Mouse (Mus musculus): ENCODE data around the gene Mettl7b. TPM values are rescaled to one million over a fixed set of nuclear protein-coding genes. Genes with fewer than 3 reads are reported as not detected.

Mettl7b gene
- polyA plus RNA-seq, 1 experiment from 2014 or later = 2.4 TPM

DNA sequence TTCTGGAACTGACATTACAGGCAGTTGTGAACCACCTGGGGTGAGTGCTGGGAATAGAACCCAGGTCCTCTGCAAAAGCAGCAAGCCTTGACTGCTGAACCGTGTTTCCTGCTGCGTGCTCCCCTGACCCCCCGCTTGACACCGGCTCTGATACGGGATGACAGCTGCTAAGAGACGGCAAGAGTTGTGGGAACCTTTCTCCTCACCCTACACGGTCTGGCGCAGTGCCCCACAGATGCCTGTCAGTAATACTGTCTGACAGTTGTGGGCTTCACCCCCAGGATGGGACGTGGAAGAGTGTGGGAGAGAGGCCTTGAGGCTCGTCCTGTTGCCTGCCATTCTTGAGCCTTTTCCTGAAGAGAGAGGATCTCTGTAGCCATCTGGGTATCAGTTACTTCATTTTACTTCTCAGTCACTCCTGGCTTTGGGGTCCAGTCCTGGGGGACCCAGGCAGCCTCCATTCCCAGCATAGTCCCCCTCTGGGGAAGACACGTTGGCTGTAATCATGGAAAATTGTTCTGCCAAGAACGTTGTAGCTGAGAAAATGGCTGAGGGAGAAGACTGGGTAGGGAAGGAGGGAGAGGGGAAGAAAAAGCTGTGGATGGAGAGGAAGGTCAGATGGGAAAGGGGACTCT, 22.9 kb downstream of the Mettl7b start:
- Histone ChIP-seq H3K9ac (ENCODE audit: low read length) (no peak overlapping the region), H3K4me1 (replicated peaks; ENCODE audit: control insufficient read depth, insufficient read depth, low read length) (no peaks in the 10 kb centered on the region), H3K4me3 (ENCODE audit: low read depth, low read length) (no peak overlapping the region), H3K27ac (ENCODE audit: low read depth) (no peak overlapping the region), H3K36me3 (ENCODE audit: control insufficient read depth, insufficient read depth, low read length) (no peaks in the 10 kb centered on the region), H3K27me3 (replicated peaks; ENCODE audit: control insufficient read depth, insufficient read depth, low read length) (peaks cover 35% of the 10 kb centered on the region), H3K4me2 (ENCODE audit: low read length) (no peak overlapping the region), H3K9me3 (ENCODE audit: control insufficient read depth, low read length) (no peaks in the 10 kb centered on the region)
- DNase-seq (ENCODE audit: low spot score) = no peak
- WGBS = 70% methylated on average over 12 of the region's 12 CpGs
- no peak for ATAC-seq (replicated peaks; ENCODE audit: low FRiP score, low TSS enrichment, low read depth)

DNA sequence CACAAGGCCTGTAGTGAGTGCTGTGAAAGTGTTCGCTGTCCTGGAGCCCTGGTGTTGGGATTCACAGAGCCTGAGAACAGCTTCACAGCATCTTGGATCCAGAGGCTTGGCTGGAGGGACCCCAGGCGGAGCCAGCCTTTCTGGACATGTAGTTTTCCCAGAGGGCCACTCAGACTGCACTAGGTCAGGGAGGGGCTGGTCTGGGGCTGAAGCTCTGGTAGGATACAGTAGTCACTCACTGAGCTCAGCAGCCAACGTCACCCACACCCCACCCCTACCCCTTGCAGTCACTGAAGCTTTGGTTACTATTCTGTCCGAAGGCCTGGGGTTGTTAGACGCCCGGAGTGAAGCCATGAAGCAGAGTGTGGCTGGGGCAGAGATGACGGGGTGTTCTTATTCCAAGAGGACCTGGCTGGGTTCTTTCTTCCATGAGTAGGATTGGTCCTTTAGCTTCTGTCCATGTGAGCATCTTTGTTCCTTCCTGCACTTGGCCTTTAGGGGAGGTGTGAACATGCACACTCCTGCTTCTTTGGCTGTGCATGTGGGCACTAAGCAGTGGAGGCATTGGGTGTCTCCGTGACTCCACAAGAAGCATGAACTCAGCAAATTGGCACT, 24.9 kb downstream of the Mettl7b start:
- peaks cover 55% of the 10 kb centered on the region for H3K27me3 ChIP-seq (replicated peaks; ENCODE audit: control insufficient read depth, insufficient read depth, low read length)
- H3K36me3 ChIP-seq (ENCODE audit: control insufficient read depth, insufficient read depth, low read length) = no peaks in the 10 kb centered on the region
- no peaks in the 10 kb centered on the region for H3K9me3 ChIP-seq (ENCODE audit: control insufficient read depth, low read length)
- 73% methylated on average over 8 of the region's 8 CpGs for WGBS
- H3K4me3 ChIP-seq (ENCODE audit: low read depth, low read length) = no peak overlapping the region
- no peaks in the 10 kb centered on the region for H3K4me1 ChIP-seq (replicated peaks; ENCODE audit: control insufficient read depth, insufficient read depth, low read length)
- H3K9ac ChIP-seq (ENCODE audit: low read length) = no peak overlapping the region
- H3K27ac ChIP-seq (ENCODE audit: low read depth) = no peak overlapping the region
- no peak for ATAC-seq (replicated peaks; ENCODE audit: low FRiP score, low TSS enrichment, low read depth)
- DNase-seq (ENCODE audit: low spot score) = no peak
- no peak overlapping the region for H3K4me2 ChIP-seq (ENCODE audit: low read length)

DNA sequence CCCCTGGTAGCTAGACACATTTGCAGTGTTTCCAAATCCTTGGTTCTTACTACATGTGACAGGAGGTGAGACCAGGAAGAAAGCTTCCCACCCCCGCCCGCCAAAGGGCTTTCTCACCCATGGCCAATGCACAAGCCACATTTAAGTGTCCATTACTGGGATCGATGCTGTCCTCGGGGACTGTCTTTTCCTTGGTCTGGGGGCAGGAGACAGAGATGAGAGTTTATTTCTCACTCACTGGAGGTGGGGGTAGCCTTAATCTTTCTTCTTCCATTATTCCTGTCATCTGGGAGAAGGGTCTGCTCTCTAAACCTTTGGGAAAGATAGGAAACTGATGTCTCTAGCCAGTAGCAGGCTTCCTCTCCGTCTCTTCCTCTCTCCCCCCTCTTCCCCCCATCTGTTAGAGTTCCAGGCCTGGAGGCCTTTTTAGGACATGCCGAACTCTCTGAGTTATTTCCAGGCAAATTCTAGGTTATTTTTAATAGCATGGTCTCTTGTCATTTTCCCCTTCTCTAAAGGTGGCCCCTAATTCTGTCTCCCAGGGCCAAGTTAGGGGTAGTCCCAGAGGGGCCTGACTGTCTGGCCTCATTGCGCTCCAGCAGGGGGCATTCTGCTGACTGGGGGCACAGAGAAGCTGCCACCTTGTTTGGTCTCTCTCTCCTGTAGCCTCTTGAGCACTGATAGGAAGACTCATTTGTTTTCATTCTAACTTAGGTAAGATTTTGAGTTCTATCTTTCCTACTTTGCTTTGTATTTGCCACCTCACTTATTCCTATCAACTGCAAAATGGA, 25.6 kb downstream of the Mettl7b start:
- H3K4me2 ChIP-seq (ENCODE audit: low read length) = no peak overlapping the region
- H3K27ac ChIP-seq (ENCODE audit: low read depth) = no peak overlapping the region
- no peaks in the 10 kb centered on the region for H3K36me3 ChIP-seq (ENCODE audit: control insufficient read depth, insufficient read depth, low read length)
- ATAC-seq (replicated peaks; ENCODE audit: low FRiP score, low TSS enrichment, low read depth) = no peak
- peaks cover 59% of the 10 kb centered on the region for H3K27me3 ChIP-seq (replicated peaks; ENCODE audit: control insufficient read depth, insufficient read depth, low read length)
- no peak overlapping the region for H3K4me3 ChIP-seq (ENCODE audit: low read depth, low read length)
- H3K9ac ChIP-seq (ENCODE audit: low read length) = no peak overlapping the region
- H3K4me1 ChIP-seq (replicated peaks; ENCODE audit: control insufficient read depth, insufficient read depth, low read length) = no peaks in the 10 kb centered on the region
- DNase-seq (ENCODE audit: low spot score) = no peak
- H3K9me3 ChIP-seq (ENCODE audit: control insufficient read depth, low read length) = no peaks in the 10 kb centered on the region
- 57% methylated on average over 7 of the region's 7 CpGs for WGBS

DNA sequence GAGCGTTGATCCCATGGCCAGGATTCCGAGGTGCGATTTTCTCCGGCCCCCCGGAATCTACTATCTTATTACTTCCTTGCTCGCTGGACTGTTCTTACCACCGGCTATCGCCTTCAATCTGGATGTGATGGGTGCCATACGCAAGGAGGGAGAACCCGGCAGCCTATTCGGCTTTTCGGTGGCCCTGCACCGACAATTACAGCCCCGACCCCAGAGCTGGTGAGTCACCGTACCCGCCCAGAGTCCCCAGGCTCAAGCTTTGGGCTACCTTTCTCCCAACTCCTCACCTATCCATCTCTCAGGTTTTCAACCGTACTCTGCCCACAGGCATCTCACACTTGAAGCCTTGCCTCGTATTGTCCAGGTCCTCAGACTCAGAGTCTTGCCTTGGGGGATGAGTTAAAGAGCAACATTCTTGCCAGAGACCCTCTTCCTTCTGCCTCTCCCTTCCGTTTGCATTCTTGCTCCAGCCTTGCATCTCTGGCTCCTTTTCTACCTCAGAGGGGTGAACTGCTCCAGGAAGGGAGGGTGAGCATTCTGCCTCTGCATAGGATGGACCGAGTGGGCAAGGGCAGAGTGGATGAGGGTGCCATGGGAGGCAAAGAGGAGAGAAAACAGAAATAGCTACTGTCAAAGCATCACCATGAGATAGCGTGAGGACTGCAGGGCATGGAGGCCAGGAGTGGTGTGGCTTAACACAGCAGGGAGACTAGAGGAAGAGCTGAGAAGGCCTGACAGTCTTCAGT, 26.6 kb downstream of the Mettl7b start:
- Histone ChIP-seq H3K4me1 (replicated peaks; ENCODE audit: control insufficient read depth, insufficient read depth, low read length) (no peaks in the 10 kb centered on the region), H3K27me3 (replicated peaks; ENCODE audit: control insufficient read depth, insufficient read depth, low read length) (peaks cover 67% of the 10 kb centered on the region), H3K4me2 (ENCODE audit: low read length) (peak overlapping the region; percentile 55), H3K27ac (ENCODE audit: low read depth) (no peak overlapping the region), H3K9me3 (ENCODE audit: control insufficient read depth, low read length) (no peaks in the 10 kb centered on the region), H3K36me3 (ENCODE audit: control insufficient read depth, insufficient read depth, low read length) (no peaks in the 10 kb centered on the region), H3K4me3 (ENCODE audit: low read depth, low read length) (peak overlapping the region; percentile 34), H3K9ac (ENCODE audit: low read length) (no peak overlapping the region)
- DNase-seq (ENCODE audit: low spot score) = peak; percentile 61
- no peak for ATAC-seq (replicated peaks; ENCODE audit: low FRiP score, low TSS enrichment, low read depth)
- 3% methylated on average over 21 of the region's 21 CpGs for WGBS

DNA sequence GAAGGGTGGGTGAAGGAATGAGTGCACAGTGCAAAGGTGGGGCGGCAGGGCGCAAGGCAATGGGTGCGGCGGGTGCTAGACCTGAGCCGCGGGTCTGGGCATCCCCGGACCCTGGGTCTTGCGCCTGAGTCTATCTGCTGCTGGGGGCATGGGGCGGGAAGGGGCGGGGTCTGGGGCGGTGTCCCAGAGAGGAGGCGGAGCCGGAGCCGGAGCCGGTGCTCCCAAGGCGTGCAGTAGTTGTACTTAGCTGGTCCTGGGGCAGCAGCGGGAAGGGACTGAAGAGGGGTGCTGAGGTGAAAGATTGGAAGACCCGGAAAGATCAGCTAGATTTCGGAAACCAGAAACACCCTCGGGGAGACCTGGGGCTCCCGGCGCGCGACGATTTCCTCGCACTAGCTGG, 27.2 kb downstream of the Mettl7b start, which contains the start of gene Itga7:
Itga7 (plus strand) TSS at position 245 of the 400 bp plus-strand sequence.
- peak within 1 kb of the TSS; percentile 55 for H3K4me2 ChIP-seq (ENCODE audit: low read length)
- H3K36me3 ChIP-seq (ENCODE audit: control insufficient read depth, insufficient read depth, low read length) = no peaks in the 10 kb centered on the region
- no peaks in the 10 kb centered on the region for H3K4me1 ChIP-seq (replicated peaks; ENCODE audit: control insufficient read depth, insufficient read depth, low read length)
- H3K4me3 ChIP-seq (ENCODE audit: low read depth, low read length) = peak within 1 kb of the TSS; percentile 34
- no peak within 1 kb of the TSS for H3K9ac ChIP-seq (ENCODE audit: low read length)
- ATAC-seq (replicated peaks; ENCODE audit: low FRiP score, low TSS enrichment, low read depth) (peak; percentile 76), DNase-seq (ENCODE audit: low spot score) (peak; percentile 70)
- no peak within 1 kb of the TSS for H3K27ac ChIP-seq (ENCODE audit: low read depth)
- H3K9me3 ChIP-seq (ENCODE audit: control insufficient read depth, low read length) = no peaks in the 10 kb centered on the region
- under 1% methylated on average over 24 of the region's 26 CpGs for WGBS
- H3K27me3 ChIP-seq (replicated peaks; ENCODE audit: control insufficient read depth, insufficient read depth, low read length) = peaks cover 69% of the 10 kb centered on the region

DNA sequence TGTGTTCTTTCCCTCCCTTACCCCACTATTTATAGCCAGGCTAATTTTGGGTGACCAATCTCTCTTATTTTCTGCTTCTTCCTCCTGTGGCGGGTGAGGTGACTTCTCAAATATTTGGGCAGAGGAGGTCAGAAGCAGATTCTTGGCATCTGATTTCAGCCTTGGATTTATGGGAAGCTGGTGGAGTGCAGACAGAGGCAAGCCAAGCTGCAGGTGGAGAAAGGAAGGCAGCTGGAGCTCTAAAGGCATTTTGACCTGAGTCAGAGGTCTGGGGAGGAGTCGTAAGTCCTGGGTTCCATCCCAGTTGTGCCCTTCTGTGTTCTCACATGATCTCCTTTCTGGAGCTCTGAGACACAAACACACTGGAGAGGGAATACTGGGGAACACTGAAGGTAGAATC, 29.3 kb downstream of the Mettl7b start:
- WGBS = 50% methylated on average over 2 of the region's 2 CpGs
- no peak for DNase-seq (ENCODE audit: low spot score)
- Histone ChIP-seq H3K9ac (ENCODE audit: low read length) (no peak overlapping the region), H3K36me3 (ENCODE audit: control insufficient read depth, insufficient read depth, low read length) (no peaks in the 10 kb centered on the region), H3K4me2 (ENCODE audit: low read length) (no peak overlapping the region), H3K27me3 (replicated peaks; ENCODE audit: control insufficient read depth, insufficient read depth, low read length) (peaks cover 69% of the 10 kb centered on the region), H3K4me1 (replicated peaks; ENCODE audit: control insufficient read depth, insufficient read depth, low read length) (no peaks in the 10 kb centered on the region), H3K27ac (ENCODE audit: low read depth) (no peak overlapping the region), H3K9me3 (ENCODE audit: control insufficient read depth, low read length) (no peaks in the 10 kb centered on the region), H3K4me3 (ENCODE audit: low read depth, low read length) (no peak overlapping the region)
- no peak for ATAC-seq (replicated peaks; ENCODE audit: low FRiP score, low TSS enrichment, low read depth)

DNA sequence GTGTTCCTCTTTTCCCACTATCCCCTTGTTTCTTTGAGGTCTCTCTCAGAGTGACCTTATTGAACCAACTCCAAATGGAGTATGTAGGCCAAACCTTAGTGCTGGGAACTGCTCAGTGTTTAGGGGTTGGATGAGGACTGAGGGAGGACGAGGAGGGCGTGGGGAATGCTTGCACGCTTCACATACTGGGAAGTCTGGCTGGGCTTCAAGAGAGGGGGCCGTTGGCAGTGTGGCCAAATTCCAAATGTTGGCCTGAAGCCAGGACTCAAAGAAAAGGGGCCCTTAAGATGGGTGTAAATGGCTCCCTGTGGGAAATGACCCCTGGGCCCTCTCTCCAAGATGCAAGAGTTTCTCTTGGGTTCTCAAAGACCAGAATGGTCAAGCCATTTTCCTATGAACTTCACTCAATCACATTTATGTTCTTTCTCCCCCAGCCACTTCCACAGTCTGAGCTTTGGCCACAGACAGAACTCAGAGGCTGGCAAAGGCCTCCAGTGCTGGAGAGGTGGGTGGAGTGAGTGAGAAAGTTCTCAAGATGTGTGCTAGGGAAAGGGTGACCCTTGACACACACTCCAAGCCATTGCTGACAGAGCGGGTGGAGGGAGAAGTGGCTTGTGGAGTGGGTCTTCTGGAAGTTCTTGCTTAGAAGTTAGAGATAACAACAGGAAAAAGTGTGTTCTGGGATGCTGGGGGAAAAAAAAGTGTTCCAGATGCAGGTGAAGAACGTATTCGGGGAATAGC, 31.0 kb downstream of the Mettl7b start:
- ATAC-seq (replicated peaks; ENCODE audit: low FRiP score, low TSS enrichment, low read depth) = no peak
- DNase-seq (ENCODE audit: low spot score) = no peak
- H3K4me1 ChIP-seq (replicated peaks; ENCODE audit: control insufficient read depth, insufficient read depth, low read length) = no peaks in the 10 kb centered on the region

DNA sequence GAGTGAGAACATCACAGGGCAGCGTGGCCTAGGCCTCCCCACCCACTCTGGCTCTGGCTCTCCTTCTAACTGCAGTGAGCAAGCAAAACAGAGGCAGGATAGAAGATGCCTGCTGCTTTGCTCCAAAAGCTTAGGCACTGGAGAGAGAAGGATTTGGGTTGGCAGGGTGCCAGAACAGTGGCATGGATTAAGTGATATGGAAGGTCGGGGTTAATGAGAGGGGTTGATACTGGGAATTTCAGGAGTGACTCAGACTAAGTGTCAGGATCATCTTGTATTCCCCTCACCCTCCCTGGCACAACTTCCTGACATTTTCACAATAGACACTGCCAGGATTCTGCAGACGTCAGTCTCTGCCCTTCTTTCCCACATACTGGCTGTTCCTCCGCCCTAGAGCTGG, 32.4 kb downstream of the Mettl7b start:
- Histone ChIP-seq H3K9ac (ENCODE audit: low read length) (no peak overlapping the region), H3K36me3 (ENCODE audit: control insufficient read depth, insufficient read depth, low read length) (no peaks in the 10 kb centered on the region), H3K27me3 (replicated peaks; ENCODE audit: control insufficient read depth, insufficient read depth, low read length) (peaks cover 39% of the 10 kb centered on the region), H3K4me2 (ENCODE audit: low read length) (no peak overlapping the region), H3K9me3 (ENCODE audit: control insufficient read depth, low read length) (no peaks in the 10 kb centered on the region), H3K27ac (ENCODE audit: low read depth) (no peak overlapping the region), H3K4me3 (ENCODE audit: low read depth, low read length) (no peak overlapping the region), H3K4me1 (replicated peaks; ENCODE audit: control insufficient read depth, insufficient read depth, low read length) (peaks cover 5% of the 10 kb centered on the region; the same call in 1 of the 2 replicates)
- WGBS = 42% methylated on average over 4 of the region's 4 CpGs
- no peak for ATAC-seq (replicated peaks; ENCODE audit: low FRiP score, low TSS enrichment, low read depth)
- DNase-seq (ENCODE audit: low spot score) = no peak

More for the DNA sequence above, 31.0 kb downstream of the Mettl7b start:
- 65% methylated on average over 7 of the region's 7 CpGs for WGBS
- no peak overlapping the region for H3K4me2 ChIP-seq (ENCODE audit: low read length)
- no peak overlapping the region for H3K9ac ChIP-seq (ENCODE audit: low read length)
- no peaks in the 10 kb centered on the region for H3K9me3 ChIP-seq (ENCODE audit: control insufficient read depth, low read length)
- H3K27me3 ChIP-seq (replicated peaks; ENCODE audit: control insufficient read depth, insufficient read depth, low read length) = peaks cover 53% of the 10 kb centered on the region
- H3K4me3 ChIP-seq (ENCODE audit: low read depth, low read length) = no peak overlapping the region
- no peak overlapping the region for H3K27ac ChIP-seq (ENCODE audit: low read depth)
- H3K36me3 ChIP-seq (ENCODE audit: control insufficient read depth, insufficient read depth, low read length) = no peaks in the 10 kb centered on the region
